Mouse (Mus musculus): ENCODE results near the gene Fxr2.

The Fxr2 gene

DNA sequence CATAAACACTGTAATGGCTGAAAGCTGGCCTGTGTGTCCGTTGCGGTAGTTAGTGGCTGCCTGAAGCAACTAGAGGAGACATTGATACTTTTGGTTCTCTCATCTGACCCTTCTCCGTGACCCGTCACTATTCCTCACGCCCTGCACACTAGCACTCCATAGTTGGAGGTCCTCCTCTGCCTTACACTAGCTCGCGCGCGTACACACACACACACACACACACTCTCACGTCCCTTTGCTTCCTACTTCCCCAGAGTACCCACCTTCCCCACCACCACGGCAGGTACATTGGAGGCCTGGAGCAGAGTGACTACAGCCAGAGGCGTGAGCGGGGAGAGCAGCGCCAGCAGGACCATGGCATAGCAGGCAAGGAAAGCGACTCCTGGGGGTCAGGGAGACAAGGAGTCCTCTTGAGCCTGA is 24.7 kb downstream of the Fxr2 start:
- no peak for DNase-seq (ENCODE audit: low spot score in 2 of 2)

DNA sequence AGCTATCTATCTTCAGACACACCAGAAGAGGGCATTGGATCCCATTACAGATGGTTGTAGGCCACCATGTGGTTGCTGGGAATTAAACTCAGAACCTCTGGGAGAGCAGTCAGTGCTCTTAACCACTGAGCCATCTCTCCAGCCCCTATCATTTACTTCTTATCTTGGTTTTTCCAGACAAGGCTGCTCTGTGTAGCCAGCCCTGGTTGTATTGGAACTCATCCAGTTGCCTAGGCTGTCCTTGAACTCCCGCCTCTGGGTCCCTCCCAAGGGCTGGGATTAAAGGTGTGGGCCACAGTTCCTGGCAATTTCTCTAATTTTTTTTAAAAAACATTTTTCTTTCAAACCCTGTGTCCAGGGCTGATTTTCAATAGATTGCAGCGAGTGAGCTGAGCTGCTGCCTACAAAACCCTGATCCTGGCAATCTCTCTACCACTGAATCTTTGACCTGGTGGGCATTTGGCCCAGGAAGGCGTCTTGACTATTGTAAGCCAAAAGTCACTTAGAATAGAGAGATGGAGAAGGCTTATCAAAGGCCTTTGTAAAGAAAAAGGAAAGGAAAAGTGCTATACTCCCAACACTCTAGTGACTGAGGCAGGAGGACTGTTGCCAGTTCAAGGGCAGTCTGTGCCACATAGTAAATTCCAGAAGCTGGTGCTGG is 28.6 kb downstream of the Fxr2 start:
- DNase-seq (ENCODE audit: low spot score in 2 of 2): no peak

DNA sequence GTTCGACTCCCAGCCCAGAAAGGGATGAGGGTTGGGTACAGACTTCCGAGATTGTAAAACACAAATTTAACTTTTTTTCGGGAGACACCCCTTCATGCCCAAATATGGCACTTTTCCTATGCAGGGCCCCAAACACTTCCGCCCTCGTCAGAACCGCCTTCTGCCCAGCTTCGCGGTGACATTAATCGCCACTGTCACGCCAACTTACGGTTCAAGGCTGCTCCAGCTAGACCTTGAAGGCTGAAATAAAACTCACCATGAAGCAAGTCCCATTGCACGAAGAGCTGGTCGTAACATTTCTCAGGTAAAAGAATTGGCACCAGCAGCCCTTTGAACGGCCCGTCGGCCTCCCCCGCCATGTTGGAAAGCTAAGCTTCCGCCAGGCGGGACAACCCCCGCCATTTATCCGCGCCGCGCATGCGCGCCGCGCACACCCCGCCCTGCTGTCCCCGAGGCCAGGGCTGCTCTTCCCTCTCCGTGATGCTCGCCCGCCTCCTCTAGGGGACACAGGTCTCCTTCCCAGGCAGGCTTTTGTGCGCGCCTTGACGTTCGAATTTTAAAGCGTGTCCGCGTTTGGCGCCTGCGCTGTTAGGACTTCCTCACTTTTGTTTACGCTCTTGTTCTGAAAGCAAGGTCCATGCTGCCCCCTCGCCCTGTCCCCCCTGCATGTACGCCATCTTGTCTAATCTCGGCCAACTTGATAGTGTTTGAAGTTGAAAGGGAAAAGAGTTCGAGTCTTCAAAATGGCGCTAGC is 29.6 kb downstream of the Fxr2 start, which contains the start of gene Mpdu1:
Gene Mpdu1, minus strand, starts transcription at position 430 of the 754 bp plus-strand sequence.
- peak; percentile 91 to 94 for DNase-seq (ENCODE audit: low spot score in 2 of 2)

DNA sequence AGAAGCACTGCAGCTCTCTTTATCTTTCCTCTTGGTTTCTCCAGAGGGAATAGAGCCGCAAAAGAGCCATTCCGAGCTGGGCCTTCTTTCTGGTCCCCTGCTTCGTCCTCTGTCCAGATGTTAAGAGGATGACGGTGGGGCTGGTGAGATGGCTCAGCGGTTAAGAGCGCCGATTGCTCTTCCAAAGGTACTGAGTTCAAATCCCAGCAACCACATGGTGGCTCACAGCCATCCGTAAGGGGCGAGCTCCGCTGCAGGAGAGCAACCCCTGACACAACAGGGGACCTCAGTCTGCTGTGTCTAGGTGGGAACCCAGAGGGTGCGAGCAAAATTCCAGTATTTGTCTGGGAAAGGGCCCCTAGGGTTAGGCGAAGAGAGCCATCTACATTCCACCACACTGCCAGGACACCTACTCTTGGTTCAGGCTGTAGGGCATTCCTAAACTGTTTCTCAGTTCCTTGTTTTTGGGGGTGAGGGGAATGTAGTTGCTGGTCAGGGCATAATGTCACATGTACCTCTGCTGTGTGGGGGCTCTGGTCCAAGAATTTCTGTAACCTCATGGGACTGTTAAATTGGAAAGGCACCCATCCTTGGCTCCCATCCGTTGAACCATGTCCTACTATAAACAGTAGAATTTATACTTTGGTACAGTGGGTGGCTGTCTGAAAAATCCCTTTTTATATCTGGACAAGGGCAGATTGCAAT is 30.3 kb downstream of the Fxr2 start:
- DNase-seq (ENCODE audit: low spot score in 2 of 2): no peak

DNA sequence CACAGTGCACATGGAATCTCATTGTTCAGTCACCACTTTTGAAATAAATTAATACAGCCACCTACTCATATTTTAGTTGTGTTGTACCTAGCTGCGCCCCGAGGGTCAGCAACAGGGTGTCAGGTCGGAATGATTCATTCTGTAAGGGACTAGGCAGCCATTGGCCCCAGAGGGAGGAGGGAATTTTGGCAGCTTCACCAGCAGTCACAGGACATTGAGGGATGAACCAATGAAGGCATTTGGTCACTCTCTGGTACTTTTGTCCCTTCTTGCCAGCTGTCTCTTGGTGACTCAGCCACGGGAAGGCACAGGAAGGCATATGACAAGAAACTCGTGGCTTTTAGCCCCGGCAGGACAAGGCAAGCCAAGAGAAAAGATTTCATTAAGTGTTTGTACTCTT is 31.0 kb downstream of the Fxr2 start:
- no peak for DNase-seq (ENCODE audit: low spot score in 2 of 2)

DNA sequence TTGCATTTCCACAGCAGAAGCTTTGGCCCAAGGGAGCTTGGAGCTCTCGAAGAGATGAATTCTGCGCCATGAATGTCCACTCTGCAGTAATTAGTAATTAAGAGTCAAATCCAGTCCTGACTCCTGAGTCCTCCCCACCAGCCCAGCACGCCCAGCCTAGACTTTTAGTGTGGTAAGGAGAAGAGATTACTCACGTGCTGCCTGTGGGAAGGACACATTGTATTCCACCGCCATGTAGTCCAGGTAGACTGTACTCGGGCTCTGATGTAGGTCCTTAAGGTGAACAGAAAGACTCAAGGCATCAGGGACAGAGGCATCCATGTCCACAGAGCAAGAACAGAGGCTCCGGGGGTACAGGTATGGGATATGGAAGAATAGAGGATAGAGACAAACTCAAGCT is 32.1 kb downstream of the Fxr2 start:
- no peak for DNase-seq (ENCODE audit: low spot score in 2 of 2)

DNA sequence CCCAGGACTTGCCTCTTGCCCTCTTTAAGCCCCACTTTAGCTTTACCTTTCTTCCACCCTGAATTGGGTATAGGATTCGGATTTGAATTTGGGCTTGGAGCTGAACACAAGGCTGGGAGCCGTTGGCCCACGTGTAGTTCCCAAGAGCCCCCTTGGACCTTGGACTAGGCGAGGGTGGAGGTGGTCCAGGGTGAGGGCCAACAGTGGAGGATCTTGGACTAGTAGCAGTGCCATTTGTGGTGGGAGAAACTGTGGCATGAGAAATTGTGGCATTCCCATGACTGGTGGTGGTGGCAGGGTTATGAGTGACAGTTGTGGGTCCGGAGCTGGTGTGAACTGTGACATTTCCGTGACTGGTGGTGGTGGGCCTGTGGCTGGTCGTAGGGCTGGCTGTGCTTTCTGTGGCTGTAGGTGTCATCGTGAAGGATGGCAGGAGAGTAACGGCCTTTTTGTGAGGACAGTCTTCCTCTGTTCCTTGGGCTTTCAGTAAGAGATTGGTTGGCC is 32.7 kb downstream of the Fxr2 start:
- no peak for DNase-seq (ENCODE audit: low spot score in 2 of 2)

DNA sequence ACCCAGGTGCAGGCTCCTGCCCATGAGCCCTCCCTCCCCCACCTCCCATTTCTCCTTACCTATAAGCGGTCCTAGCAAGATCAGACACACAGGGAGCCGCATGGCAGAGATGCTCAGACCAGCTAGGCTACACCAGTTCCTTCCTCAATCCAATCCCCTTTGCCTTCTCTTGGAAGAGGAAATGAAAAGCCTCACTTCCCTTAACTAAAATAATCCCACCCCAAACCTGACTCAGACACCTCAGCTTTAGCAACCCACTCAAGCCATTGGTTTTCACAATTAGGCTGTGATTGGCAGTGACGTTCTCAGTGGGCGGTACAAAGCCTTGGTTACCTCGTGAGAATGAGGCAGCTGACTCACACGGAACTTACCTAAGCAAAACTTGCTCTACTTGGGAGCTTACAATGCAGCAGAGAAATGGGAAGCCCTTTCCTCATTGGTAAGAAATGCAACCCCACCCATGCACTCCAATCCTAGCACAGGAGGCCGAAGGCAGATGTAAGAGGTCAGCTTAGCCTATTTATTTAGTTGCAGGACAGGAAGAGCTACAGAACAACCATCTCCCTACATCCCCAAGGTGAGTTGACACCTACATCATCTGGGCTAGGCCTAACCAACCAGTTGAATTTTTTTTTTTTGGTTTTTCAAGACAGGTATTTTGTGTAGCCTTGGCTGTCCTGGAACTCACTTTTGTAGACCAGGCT is 33.3 kb downstream of the Fxr2 start, which contains the start of gene Cd68:
Gene Cd68, minus strand, starts transcription at position 193 of the 704 bp plus-strand sequence.
- DNase-seq (ENCODE audit: low spot score in 2 of 2): peak; percentile 70 to 80

DNA sequence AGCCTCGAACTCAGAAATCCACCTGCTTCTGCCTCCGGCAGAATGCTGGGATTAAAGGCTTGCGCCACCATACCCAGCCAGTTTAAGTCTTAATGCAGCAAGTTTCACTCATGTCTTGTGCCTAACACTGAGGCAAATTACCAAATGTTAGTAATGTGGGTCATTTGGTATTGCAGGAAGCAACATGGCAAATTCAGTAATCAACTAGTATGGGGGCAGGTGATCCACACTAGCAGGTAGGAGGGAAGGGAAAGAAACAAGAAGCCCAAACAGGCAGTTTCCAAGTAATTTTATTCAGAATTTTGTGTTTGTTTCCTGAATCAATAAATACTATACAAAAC is 33.8 kb downstream of the Fxr2 start:
- no peak for DNase-seq (ENCODE audit: low spot score in 2 of 2)

DNA sequence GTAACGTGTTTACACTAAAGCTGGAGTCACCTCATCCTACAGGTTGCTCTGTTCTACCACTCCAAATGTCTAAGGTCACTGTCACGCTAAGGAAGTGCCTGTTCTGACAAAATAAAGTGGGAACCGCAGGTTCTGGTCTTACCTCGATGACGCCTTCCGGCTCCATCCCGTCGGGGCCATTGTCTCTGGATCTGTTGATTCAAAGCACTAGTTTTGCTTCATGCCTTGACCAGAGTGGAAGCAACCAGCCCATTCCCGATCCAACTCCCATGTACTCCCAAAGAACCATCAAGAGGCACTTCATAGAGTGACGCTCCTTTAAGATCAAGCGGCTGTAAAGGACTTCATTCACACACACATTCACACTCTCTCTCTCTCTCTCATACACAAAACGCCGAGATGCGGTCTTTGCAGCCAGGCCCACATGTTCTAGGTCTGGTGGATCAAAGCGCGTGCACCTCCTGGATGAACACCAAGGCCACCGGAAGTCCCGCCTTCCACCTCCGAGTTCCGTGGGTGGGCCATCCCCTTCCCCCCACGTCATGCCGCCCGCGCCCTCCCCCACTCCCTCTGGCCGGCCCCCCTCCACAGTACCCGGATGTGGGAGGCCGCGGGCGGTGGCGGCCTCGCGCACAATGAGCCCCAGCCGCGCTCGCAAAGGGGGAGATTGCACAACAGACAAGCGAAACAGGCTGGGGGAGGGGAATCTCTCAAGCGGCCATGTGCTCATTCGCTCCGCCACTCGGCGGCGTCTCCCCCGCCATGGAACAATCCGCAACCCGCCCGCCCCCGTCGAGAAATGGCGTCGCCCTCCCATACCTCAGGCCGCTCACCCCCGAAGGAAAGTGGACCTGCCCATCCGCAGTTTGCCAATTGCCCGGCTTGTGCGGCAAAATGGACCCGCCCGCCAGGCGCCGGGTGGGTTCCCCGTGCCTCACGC is 38.3 kb downstream of the Fxr2 start:
- DNase-seq (ENCODE audit: low spot score in 2 of 2): peak; percentile 88 to 90

DNA sequence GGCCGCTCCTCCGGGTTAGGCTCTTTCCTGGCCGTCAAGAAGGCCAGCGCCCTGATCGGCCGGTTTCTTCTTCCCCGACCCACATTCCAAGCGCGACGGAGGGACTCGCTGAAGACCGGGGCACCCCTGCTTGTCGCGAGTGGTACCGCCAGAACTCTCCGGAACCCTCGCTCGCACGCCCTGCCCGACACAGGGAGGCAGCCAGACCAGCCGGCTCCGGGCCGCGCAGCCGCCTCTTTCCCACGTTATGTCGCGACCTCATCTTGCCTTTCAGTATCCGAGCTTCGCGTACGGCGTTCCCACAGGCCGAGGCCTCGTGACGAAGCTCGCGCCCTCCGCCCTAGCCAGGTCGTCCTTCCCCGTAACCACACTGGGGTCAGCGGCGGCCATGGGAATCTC is 38.9 kb downstream of the Fxr2 start:
- DNase-seq (ENCODE audit: low spot score in 2 of 2): no peak

DNA sequence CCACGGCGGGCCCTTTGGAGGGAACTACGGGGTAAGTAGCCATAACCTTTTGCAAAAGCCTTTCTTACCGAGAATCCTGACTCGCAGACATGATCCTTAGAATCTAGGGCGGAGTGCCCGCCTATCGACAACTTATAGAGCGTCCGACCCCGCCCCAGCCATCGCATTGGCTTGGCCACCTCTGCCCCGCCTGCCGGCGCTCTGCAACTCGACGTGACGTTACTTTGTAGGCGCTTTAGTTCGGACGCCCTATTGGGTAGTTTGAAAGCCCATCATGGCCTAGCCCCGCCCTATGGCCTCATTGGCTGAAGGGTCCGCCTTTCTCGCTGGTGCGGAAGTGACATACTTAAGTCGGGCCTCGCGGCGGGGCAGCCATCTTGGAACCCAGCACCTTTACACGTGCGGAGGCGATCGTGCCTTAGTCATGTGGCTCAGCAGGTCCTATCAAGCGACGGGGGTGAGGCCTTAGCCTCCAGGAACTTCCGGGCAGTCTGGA is 39.5 kb downstream of the Fxr2 start, which contains the start of gene Eif4a1:
Gene Eif4a1, minus strand, starts transcription at position 213 of the 496 bp plus-strand sequence.
- peak; percentile 100 for DNase-seq (ENCODE audit: low spot score in 2 of 2)

DNA sequence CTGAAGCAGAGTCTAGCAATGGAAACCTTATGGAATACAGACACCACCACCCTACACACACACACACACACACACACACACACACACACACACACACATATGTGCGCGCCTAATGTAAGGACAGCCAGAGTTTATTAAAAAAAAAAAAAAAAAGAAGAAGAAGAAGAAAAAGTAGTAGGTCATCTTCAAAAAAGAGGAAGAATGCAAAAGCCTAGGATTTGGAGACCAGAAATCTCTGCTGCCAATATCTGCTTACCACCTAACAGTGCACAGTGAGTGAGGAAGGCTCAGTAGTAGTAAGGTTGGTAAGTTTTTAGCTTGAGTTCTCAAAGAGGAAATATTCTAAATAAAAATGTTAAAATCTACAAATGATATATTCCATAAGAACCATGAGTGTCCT is 46.4 kb downstream of the Fxr2 start:
- DNase-seq (ENCODE audit: low spot score in 2 of 2): no peak

DNA sequence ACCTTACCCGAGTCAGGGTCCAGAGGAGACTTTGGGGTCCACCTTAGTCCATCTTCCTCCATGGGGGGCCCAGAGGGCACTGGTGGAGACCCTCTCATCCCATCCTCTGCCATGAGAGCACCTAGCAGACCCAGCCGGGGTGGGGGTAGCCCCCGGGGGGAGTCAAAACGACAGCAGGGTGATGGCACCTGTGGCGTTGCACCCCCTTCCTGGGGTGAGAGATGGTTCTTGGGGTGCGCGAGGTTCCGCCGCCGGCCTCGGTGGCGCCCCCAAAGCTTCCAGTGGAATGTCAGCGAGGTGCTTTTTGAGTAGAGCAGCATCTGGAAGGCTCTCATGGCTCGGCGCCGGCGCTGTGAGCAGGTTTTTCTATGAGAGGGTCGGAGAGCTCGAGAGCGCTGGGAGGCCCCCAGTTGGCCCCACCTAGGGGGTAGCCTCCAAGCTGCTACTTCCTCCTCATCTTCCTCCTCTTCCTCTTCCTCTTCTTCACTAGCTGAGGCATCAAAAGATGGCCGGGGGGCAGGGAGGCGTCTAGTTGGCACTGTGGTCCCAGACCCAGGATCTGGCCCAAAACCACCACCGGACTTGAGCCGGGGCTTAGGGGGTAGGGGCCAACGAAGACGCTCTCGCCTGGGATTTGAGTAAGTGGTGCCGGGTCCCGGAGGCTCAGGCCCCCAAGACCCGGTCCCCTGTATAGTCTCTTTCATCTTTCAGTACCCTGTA is 47.5 kb downstream of the Fxr2 start:
- DNase-seq (ENCODE audit: low spot score in 2 of 2): no peak

DNA sequence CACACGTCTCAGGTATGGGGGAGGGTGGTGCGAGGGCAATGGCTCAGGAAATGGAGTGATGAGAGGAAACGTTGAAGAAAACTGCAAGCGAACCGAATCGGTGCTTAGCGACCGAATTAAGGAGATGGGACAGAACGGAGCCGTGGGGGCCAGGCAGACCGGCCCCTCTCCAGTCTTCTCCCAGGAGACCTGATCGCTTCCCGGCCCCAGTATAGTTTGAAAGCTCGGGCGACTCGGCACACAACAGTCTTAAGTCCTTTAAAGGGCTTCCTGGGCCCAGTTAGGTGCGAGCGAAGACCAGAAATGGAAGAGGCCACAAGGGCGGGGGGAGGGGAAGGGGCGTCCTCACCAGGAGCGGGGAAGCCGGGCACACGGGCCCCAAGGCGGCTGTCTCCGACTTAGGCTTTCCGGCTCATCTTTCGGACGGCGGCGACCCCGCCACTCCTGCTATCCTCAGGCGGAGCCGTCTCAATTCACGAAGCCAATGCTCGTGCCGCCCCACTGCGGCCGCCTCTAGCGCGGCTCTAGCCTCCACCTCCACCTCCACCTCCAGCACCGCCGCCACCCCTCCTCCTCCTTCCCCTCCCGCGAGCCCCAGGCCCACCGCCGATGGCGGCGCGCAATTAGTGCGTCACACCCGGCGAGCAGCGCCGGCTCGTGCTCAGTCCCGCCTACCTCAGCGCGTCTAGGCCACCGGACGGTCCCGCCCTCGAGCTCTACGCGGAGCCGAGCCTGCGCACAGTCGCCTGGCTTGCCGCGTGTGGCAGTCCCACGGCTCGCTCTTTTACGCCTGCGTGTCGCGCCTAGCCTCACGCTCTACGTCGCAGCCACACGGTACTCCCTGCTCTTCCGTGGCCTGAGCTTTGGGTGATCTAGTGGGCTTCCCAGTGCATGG is 48.8 kb downstream of the Fxr2 start, which contains the start of gene Senp3:
Gene Senp3, minus strand, starts transcription at position 771 of the 895 bp plus-strand sequence.
- peak; percentile 96 to 98 for DNase-seq (ENCODE audit: low spot score in 2 of 2)

DNA sequence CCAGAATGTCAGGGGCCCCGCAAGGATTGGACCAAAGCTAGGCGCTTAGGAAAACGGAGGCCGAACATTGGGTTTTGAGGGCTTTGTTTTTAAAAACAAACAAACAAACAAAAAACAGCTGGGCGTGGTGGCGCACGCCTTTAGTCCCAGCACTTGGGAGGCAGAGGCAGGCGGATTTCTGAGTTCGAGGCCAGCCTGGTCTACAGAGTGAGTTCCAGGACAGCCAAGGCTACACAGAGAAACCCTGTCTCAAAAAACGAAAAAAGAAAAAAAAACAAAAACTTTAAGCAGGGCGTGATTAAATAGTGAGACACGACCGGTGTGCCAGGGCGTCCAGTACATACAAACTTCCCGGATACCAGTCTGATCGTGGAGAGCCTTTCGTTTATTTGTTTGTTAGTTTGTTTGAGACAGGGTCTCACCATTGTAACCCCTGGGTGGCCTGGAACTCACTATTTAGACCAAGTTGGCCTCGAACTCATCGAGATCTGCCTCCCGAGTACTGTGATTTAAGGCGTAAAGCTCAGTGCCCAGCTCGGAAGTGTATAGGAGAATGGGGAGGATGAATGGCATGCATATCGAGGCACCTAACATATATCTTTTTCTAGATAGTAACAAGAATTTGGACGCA is 49.5 kb downstream of the Fxr2 start:
- DNase-seq (ENCODE audit: low spot score in 2 of 2): no peak

DNA sequence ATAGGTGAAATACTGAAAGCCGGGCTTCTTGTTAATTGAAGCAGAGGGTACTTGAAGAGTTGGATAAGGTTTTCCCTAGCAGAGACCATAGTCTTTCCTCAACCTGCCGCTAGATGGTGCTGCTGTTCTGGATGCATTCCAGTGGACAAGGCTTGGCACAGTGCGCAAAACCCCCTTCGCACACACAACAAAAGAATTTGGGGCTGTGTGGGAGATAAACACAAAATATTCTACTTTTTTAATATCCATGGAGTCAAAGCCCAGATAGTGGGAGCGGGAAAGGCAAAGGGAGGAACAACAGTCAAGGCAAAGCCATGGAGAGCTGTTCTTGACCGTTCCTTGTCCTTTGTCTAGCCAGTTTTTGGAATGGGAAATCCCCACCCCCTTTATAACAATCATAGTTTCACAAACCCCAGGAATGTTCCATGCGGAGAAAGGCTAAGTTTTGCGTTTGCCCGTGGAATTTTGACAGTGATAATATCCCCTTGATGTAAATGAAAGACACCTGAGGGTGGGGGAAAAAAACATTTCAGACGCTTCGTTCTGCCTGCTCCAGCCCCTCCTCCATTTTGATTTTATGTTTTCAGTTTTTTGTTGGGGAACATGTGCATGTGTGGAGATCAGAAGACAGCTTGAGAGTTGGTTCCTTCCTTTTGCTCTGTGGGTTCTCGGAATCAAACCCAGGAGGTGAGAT is 50.2 kb downstream of the Fxr2 start:
- DNase-seq (ENCODE audit: low spot score in 2 of 2): peak; percentile 61 to 70

DNA sequence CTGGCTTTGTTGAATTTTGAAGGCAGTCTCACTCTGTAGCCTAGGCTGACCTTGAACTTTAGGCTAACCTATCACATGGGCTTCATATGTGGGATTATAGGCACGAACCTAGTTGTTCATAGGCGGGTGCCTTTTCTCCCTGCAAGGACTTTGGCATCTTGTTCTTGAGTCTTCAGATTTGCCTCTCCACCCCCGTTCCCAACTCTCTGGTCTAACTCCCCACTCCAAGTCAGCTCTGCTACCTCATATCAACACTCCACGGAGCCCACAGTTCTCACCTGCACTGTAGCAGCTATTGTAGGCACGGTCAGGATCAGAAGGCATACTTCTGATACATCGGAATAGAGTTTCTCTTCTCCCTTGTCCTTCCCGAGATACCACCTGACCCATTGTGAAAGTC is 50.8 kb downstream of the Fxr2 start:
- no peak for DNase-seq (ENCODE audit: low spot score in 2 of 2)

Measured in right cerebral cortex, postnatal 36 days (tissue).